Comparison of ENCODE assay signal across 8 mouse cellular contexts in genomic region chrX:75381699-75382098, GRCm38 (mm10). TPM values are rescaled to one million over a fixed set of nuclear protein-coding genes. Genes with fewer than 3 reads are reported as not detected.
A peak's percentile ranks its signal among the peaks of the same experiment; 100 is the strongest.
DNase-seq lines count a peak whose midpoint lies in the region; ATAC-seq and TF ChIP-seq lines count a peak whose summit lies in the region.

No protein-coding gene starts in this region.

- no peak for DNase-seq in heart, adult 18-20 months
- no peak for DNase-seq in ES-E14 (ENCODE audit: low read depth, low spot score)
- no peak for DNase-seq in forebrain, embryonic 14.5 days (ENCODE audit: low spot score)
- DNase-seq in liver, postnatal 0 days, result no peak
- no peak for DNase-seq in ovary, postnatal 36 days (ENCODE audit: low spot score)
- no peak for DNase-seq in adrenal gland, postnatal 36 days
- no peak for DNase-seq in urinary bladder, postnatal 25 days (ENCODE audit: low spot score)

- peak overlapping the region; percentile 81 for H3K9ac ChIP-seq in heart, embryonic 14.5 days (ENCODE audit: low read length)
- no peak overlapping the region for H3K9ac ChIP-seq in ES-E14 (ENCODE audit: insufficient read depth, low read depth, low read length, poor library complexity, severe bottlenecking)
- H3K9ac ChIP-seq in forebrain, embryonic 14.5 days (ENCODE audit: low read length), result peak overlapping the region; percentile 61; the same call in 1 of the 2 replicates
- H3K9ac ChIP-seq in liver, postnatal 0 days (replicated peaks), result no peak overlapping the region; the same call in 1 of the 2 replicates

- H3K4me1 ChIP-seq in heart, embryonic 14.5 days (ENCODE audit: control insufficient read depth in 2 of 2, insufficient read depth in 2 of 2, low read length in 2 of 2), result no peaks in the 10 kb centered on the region
- no peaks in the 10 kb centered on the region for H3K4me1 ChIP-seq in ES-E14 (ENCODE audit: control insufficient read depth in 2 of 2, insufficient read depth in 2 of 2, low read length in 2 of 2, poor library complexity in 1 of 2)
- H3K4me1 ChIP-seq in forebrain, embryonic 14.5 days (ENCODE audit: control insufficient read depth, insufficient read depth, low read length), result no peaks in the 10 kb centered on the region
- H3K4me1 ChIP-seq in liver, postnatal 0 days (ENCODE audit: insufficient read depth), result no peaks in the 10 kb centered on the region

- TF ChIP-seq EP300 in liver, postnatal 0 days (IDR thresholded peaks at IDR 0.05; ENCODE audit: low read depth), result no peak

- H3K9me3 ChIP-seq in heart, embryonic 14.5 days (ENCODE audit: control insufficient read depth, low read length), result no peaks in the 10 kb centered on the region
- H3K9me3 ChIP-seq in ES-E14 (ENCODE audit: control insufficient read depth, insufficient read depth, low read depth, low read length), result no peaks in the 10 kb centered on the region
- H3K9me3 ChIP-seq in forebrain, embryonic 14.5 days (replicated peaks; ENCODE audit: control insufficient read depth, low read length), result no peaks in the 10 kb centered on the region
- no peaks in the 10 kb centered on the region for H3K9me3 ChIP-seq in liver, postnatal 0 days (ENCODE audit: low read length)

- no peak for ATAC-seq in heart, embryonic 14.5 days (ENCODE audit: insufficient number of reproducible peaks, insufficient read depth, low FRiP score, low read depth)
- ATAC-seq in forebrain, embryonic 14.5 days, result peak; percentile 16; the same call in 1 of the 2 replicates
- no peak for ATAC-seq in liver, postnatal 0 days

- in situ Hi-C loops in ES-E14 (cut with MboI; ENCODE audit: low sequenced_read_pairs in 2 of 2, unreplicated experiment in 2 of 2), result no loop called here

- H3K4me3 ChIP-seq in heart, embryonic 14.5 days (ENCODE audit: control insufficient read depth in 1 of 2, insufficient read depth in 1 of 2, low read depth in 1 of 2, low read length in 2 of 2), result peak overlapping the region in 1 of 2 experiments; percentile 53; a peak in 3 of 4 replicates
- H3K4me3 ChIP-seq in ES-E14 (ENCODE audit: insufficient read depth in 1 of 2, low read depth in 1 of 2, low read length in 2 of 2, poor library complexity in 1 of 2, severe bottlenecking in 1 of 2), result peak overlapping the region; percentile 67 to 69; a peak in 3 of 4 replicates
- peak overlapping the region; percentile 38; the same call in 1 of the 2 replicates for H3K4me3 ChIP-seq in forebrain, embryonic 14.5 days (ENCODE audit: low read depth, low read length)
- peak overlapping the region; percentile 61 for H3K4me3 ChIP-seq in liver, postnatal 0 days (ENCODE audit: low read depth, low read length)

- H3K27me3 ChIP-seq in heart, embryonic 14.5 days (ENCODE audit: control insufficient read depth, insufficient read depth, low read length), result no peaks in the 10 kb centered on the region
- no peaks in the 10 kb centered on the region for H3K27me3 ChIP-seq in forebrain, embryonic 14.5 days (replicated peaks; ENCODE audit: control insufficient read depth, insufficient read depth, low read length)
- H3K27me3 ChIP-seq in liver, postnatal 0 days (ENCODE audit: insufficient read depth, low read length), result no peaks in the 10 kb centered on the region

- peak overlapping the region; percentile 60 for H3K4me2 ChIP-seq in heart, embryonic 14.5 days (ENCODE audit: low read length)
- H3K4me2 ChIP-seq in forebrain, embryonic 14.5 days (ENCODE audit: low read length), result peak overlapping the region; percentile 43
- peak overlapping the region; percentile 65 for H3K4me2 ChIP-seq in liver, postnatal 0 days (ENCODE audit: low read depth, low read length)

- WGBS in heart, embryonic 14.5 days, result 74% methylated on average over 5 of the region's 5 CpGs
- WGBS in forebrain, embryonic 14.5 days, result 74% methylated on average over 5 of the region's 5 CpGs
- 69% methylated on average over 5 of the region's 5 CpGs for WGBS in liver, postnatal 0 days (ENCODE audit: insufficient replicate concordance)

- H3K36me3 ChIP-seq in heart, embryonic 14.5 days (ENCODE audit: control insufficient read depth, insufficient read depth, low read length), result no peaks in the 10 kb centered on the region
- no peaks in the 10 kb centered on the region for H3K36me3 ChIP-seq in ES-E14 (ENCODE audit: control insufficient read depth, insufficient read depth, low read length, poor library complexity, severe bottlenecking)
- no peaks in the 10 kb centered on the region for H3K36me3 ChIP-seq in forebrain, embryonic 14.5 days (ENCODE audit: control insufficient read depth, insufficient read depth, low read length)
- H3K36me3 ChIP-seq in liver, postnatal 0 days (replicated peaks; ENCODE audit: insufficient read depth, low read length), result no peaks in the 10 kb centered on the region

- H3K27ac ChIP-seq in heart, embryonic 14.5 days (replicated peaks in 1 of 2; ENCODE audit: control insufficient read depth in 1 of 2, insufficient read depth in 1 of 2, low read depth in 2 of 2, low read length in 2 of 2), result peak overlapping the region in 1 of 2 experiments; percentile 92; a peak in 2 of 4 replicates
- no peak overlapping the region for H3K27ac ChIP-seq in ES-E14 (ENCODE audit: insufficient read depth, low read depth, low read length, poor library complexity, severe bottlenecking)
- no peak overlapping the region for H3K27ac ChIP-seq in forebrain, embryonic 14.5 days (ENCODE audit: low read depth, low read length)
- peak overlapping the region; percentile 87 for H3K27ac ChIP-seq in liver, postnatal 0 days (ENCODE audit: low read depth)

- no peak for TF ChIP-seq CTCF in liver, postnatal 0 days (IDR thresholded peaks at IDR 0.05; ENCODE audit: low read depth)

TF ChIP-seq in ES-E14, 5 proteins besides CTCF, POLR2A, EP300 and RAD21:
- TF ChIP-seq ZC3H11A (IDR thresholded peaks at IDR 0.05; ENCODE audit: borderline replicate concordance, low read depth, low read length) (no peak), HCFC1 (IDR thresholded peaks at IDR 0.05; ENCODE audit: borderline replicate concordance, insufficient read depth, low read length) (no peak), ZNF384 (IDR thresholded peaks at IDR 0.05; ENCODE audit: low read depth, low read length) (no peak), CHD2 (IDR thresholded peaks at IDR 0.05; ENCODE audit: low read depth, low read length) (no peak), MAFK (IDR thresholded peaks at IDR 0.05; ENCODE audit: insufficient read depth, low read depth, low read length) (no peak)

RNA-seq across cellular contexts. Expression of gene Fundc2, which starts 0.5 kb away (rescaled TPM):
- 100 and 108 TPM in 2 replicates for polyA plus RNA-seq in heart, embryonic 14.5 days (2014; fragmentation: Nextera tagmentation; extraction: Ambion mirVana)
- 100 to 1,000 TPM; 150 to 179 TPM for total RNA-seq in heart, adult 18-20 months (2021)
- 10.0 and 13.8 TPM in 2 replicates for total RNA-seq in ES-E14 (2012; rRNA removed)
- polyA plus RNA-seq in forebrain, embryonic 14.5 days (2014; fragmentation: Nextera tagmentation; extraction: Ambion mirVana), result 40.1 and 40.8 TPM in 2 replicates
- 25.8 and 26.4 TPM in 2 replicates for polyA plus RNA-seq in liver, postnatal 0 days (2015; fragmentation: Nextera tagmentation; extraction: Ambion mirVana)
- 10 to 100 TPM; 90.5 to 98.6 TPM for total RNA-seq in adrenal gland, postnatal 36 days (2021)

RNA-seq across cellular contexts. Expression of gene F8, which starts 0.7 kb away (rescaled TPM):
- polyA plus RNA-seq in heart, embryonic 14.5 days (2014; fragmentation: Nextera tagmentation; extraction: Ambion mirVana), result 3.1 and 4.1 TPM in 2 replicates
- 1 to 10 TPM; 1.6 to 2.3 TPM for total RNA-seq in heart, adult 18-20 months (2021)
- 2.5 and 3.0 TPM in 2 replicates for total RNA-seq in ES-E14 (2012; rRNA removed)
- 1.8 and 1.9 TPM in 2 replicates for polyA plus RNA-seq in forebrain, embryonic 14.5 days (2014; fragmentation: Nextera tagmentation; extraction: Ambion mirVana)
- 4.2 and 4.8 TPM in 2 replicates for polyA plus RNA-seq in liver, postnatal 0 days (2015; fragmentation: Nextera tagmentation; extraction: Ambion mirVana)
- 10 to 100 TPM in 1 of 2 experiments, 1 to 10 TPM in 1; 8.2 to 10.4 TPM for total RNA-seq in adrenal gland, postnatal 36 days (2021)

RNA-seq across cellular contexts. Expression of gene Cmc4, which starts 34.7 kb away (rescaled TPM):
- polyA plus RNA-seq in heart, embryonic 14.5 days (2014; fragmentation: Nextera tagmentation; extraction: Ambion mirVana), result 22.1 and 23.9 TPM in 2 replicates
- 10 to 100 TPM in 1 of 2 experiments, 1 to 10 TPM in 1; 7.9 to 10.7 TPM for total RNA-seq in heart, adult 18-20 months (2021)
- 2.6 and 3.1 TPM in 2 replicates for total RNA-seq in ES-E14 (2012; rRNA removed)
- 19.7 and 22.6 TPM in 2 replicates for polyA plus RNA-seq in forebrain, embryonic 14.5 days (2014; fragmentation: Nextera tagmentation; extraction: Ambion mirVana)
- 13.9 and 14.2 TPM in 2 replicates for polyA plus RNA-seq in liver, postnatal 0 days (2015; fragmentation: Nextera tagmentation; extraction: Ambion mirVana)
- 10 to 100 TPM; 10.3 to 10.7 TPM for total RNA-seq in adrenal gland, postnatal 36 days (2021)

RNA-seq across cellular contexts. Expression of gene Mtcp1, which starts 34.7 kb away (rescaled TPM):
- polyA plus RNA-seq in heart, embryonic 14.5 days (2014; fragmentation: Nextera tagmentation; extraction: Ambion mirVana), result 8.6 and 8.8 TPM in 2 replicates
- 1 to 10 TPM; 2.7 to 2.9 TPM for total RNA-seq in heart, adult 18-20 months (2021)
- 4.3 and 4.4 TPM in 2 replicates for total RNA-seq in ES-E14 (2012; rRNA removed)
- 6.8 and 9.6 TPM in 2 replicates for polyA plus RNA-seq in forebrain, embryonic 14.5 days (2014; fragmentation: Nextera tagmentation; extraction: Ambion mirVana)
- 2.7 and 3.3 TPM in 2 replicates for polyA plus RNA-seq in liver, postnatal 0 days (2015; fragmentation: Nextera tagmentation; extraction: Ambion mirVana)
- 1 to 10 TPM; 8.7 to 9.2 TPM for total RNA-seq in adrenal gland, postnatal 36 days (2021)

RNA-seq across cellular contexts. Expression of gene Brcc3, which starts 34.7 kb away (rescaled TPM):
- polyA plus RNA-seq in heart, embryonic 14.5 days (2014; fragmentation: Nextera tagmentation; extraction: Ambion mirVana), result 49.8 and 50.2 TPM in 2 replicates
- total RNA-seq in heart, adult 18-20 months (2021), result 10 to 100 TPM; 21.3 to 29.2 TPM
- 22.7 and 25.0 TPM in 2 replicates for total RNA-seq in ES-E14 (2012; rRNA removed)
- 63.1 and 67.7 TPM in 2 replicates for polyA plus RNA-seq in forebrain, embryonic 14.5 days (2014; fragmentation: Nextera tagmentation; extraction: Ambion mirVana)
- 19.5 and 20.7 TPM in 2 replicates for polyA plus RNA-seq in liver, postnatal 0 days (2015; fragmentation: Nextera tagmentation; extraction: Ambion mirVana)
- 10 to 100 TPM; 29.9 to 34.3 TPM for total RNA-seq in adrenal gland, postnatal 36 days (2021)

Comparison
In these comparisons a context has a peak if more than half of its experiments do, and no peak if none do; other contexts are left out.
1. H3K9ac ChIP-seq: peak in heart, embryonic 14.5 days (single experiment) and forebrain, embryonic 14.5 days (single experiment); none in ES-E14 (single experiment) and liver, postnatal 0 days (single experiment).
2. Peak in every context shown above with its lines, with median percentiles within 50 percentile points of each other: H3K4me2 ChIP-seq.